Mouse (Mus musculus) CD8-positive naive resting alpha-beta T cell, adult 2 months (primary cell): ENCODE data around the gene 1700040F15Rik.
"Not testable (repeated sequence)": the region's sequence is repeated elsewhere in the genome, so short reads cannot be mapped to it uniquely, and the experiment has no call there.

Source experiments
- DNase-seq, 2 experiments: peaks; one replicate each; pipeline ENCODE4 v3.0.0; 2022; ENCODE audit warnings: low read depth in 2 of 2, low spot score in 2 of 2

The 1700040F15Rik gene

GRCm38 (mm10) chrY:61101947-61102346 lies at the start of gene 1700040F15Rik:
Gene 1700040F15Rik (plus strand): TSS chrY:61102247.
- DNase-seq: not testable (repeated sequence)
